8 mouse cellular contexts compared by ENCODE assay signal in the genomic region with DNA sequence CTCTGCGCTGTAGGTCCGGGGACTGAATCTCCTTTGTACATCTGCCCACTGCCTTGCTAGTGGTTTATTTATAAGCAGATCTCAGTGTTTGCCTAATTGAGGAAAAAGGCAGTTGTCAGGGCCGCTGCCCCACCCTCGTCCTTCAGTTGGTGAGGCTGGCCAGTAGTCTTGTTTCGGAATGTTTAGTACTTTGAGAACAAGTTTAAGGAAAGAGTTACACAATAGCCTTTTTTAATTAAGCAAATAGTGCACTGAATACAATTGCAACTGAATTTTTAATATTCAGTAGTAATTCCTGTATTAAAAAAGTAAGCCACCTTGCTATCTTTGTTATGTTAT. TPM values are rescaled to one million over a fixed set of nuclear protein-coding genes. Genes with fewer than 3 reads are reported as not detected.
A peak's percentile ranks its signal among the peaks of the same experiment; 100 is the strongest.
DNase-seq lines count a peak whose midpoint lies in the region; ATAC-seq and TF ChIP-seq lines count a peak whose summit lies in the region.

No protein-coding gene starts in this region.

- WGBS in lung, adult 2 months, result under 1% methylated on average over 5 of the region's 5 CpGs
- WGBS in limb, embryonic 15.5 days, result 2% methylated on average over 5 of the region's 5 CpGs
- WGBS in small intestine, adult 2 months, result 2% methylated on average over 5 of the region's 5 CpGs

- peak overlapping the region; percentile 71 for H3K9ac ChIP-seq in limb, embryonic 15.5 days

- ATAC-seq in limb, embryonic 15.5 days (ENCODE audit: insufficient number of reproducible peaks, low FRiP score, low TSS enrichment, low read depth), result no peak

- no peaks in the 10 kb centered on the region for H3K36me3 ChIP-seq in limb, embryonic 15.5 days
- no peaks in the 10 kb centered on the region for H3K36me3 ChIP-seq in small intestine, adult 2 months (ENCODE audit: control insufficient read depth, insufficient read depth, low read length)

- no peaks in the 10 kb centered on the region for H3K27me3 ChIP-seq in limb, embryonic 15.5 days
- no peaks in the 10 kb centered on the region for H3K27me3 ChIP-seq in small intestine, adult 2 months (ENCODE audit: control insufficient read depth, insufficient read depth, low read length)

- peak overlapping the region; percentile 67 for H3K4me3 ChIP-seq in lung, adult 2 months (replicated peaks; ENCODE audit: extremely low read depth, low read depth, low read length)
- peak overlapping the region; percentile 97 for H3K4me3 ChIP-seq in embryonic fibroblast, embryonic 13.5 days (ENCODE audit: insufficient read depth, low read length)
- H3K4me3 ChIP-seq in limb, embryonic 15.5 days, result peak overlapping the region; percentile 80
- H3K4me3 ChIP-seq in small intestine, adult 2 months (ENCODE audit: low read depth, low read length), result peak overlapping the region; percentile 88

- no peak for DNase-seq in lung, adult 2 months
- DNase-seq in lung, postnatal 10 days, result no peak
- DNase-seq in urinary bladder, adult 2 months (ENCODE audit: low spot score), result no peak
- no peak for DNase-seq in thymus, postnatal 36 days
- no peak for DNase-seq in kidney, postnatal 14 days

- TF ChIP-seq POLR2A in lung, adult 2 months (IDR thresholded peaks at IDR 0.05; ENCODE audit: borderline replicate concordance, extremely low read depth, low read depth, low read length), result no peak
- no peak for TF ChIP-seq POLR2A in embryonic fibroblast, embryonic 13.5 days (IDR thresholded peaks at IDR 0.05; ENCODE audit: low read depth, low read length)
- TF ChIP-seq POLR2A in small intestine, adult 2 months (IDR thresholded peaks at IDR 0.05; ENCODE audit: low read depth, low read length), result no peak; the same call in 1 of the 2 replicates

- H3K27ac ChIP-seq in embryonic fibroblast, embryonic 13.5 days (ENCODE audit: insufficient read depth, low read length), result no peak overlapping the region
- H3K27ac ChIP-seq in limb, embryonic 15.5 days, result peak overlapping the region; percentile 65
- H3K27ac ChIP-seq in small intestine, adult 2 months (ENCODE audit: insufficient read depth, low read depth, low read length), result peak overlapping the region; percentile 36

- H3K4me2 ChIP-seq in limb, embryonic 15.5 days, result peak overlapping the region; percentile 74

- H3K4me1 ChIP-seq in lung, adult 2 months (ENCODE audit: control insufficient read depth, insufficient read depth, low read length), result peaks cover 3% of the 10 kb centered on the region
- no peaks in the 10 kb centered on the region for H3K4me1 ChIP-seq in embryonic fibroblast, embryonic 13.5 days (ENCODE audit: control insufficient read depth, insufficient read depth, low read length)
- peaks cover 10% of the 10 kb centered on the region; the same call in 1 of the 2 replicates for H3K4me1 ChIP-seq in limb, embryonic 15.5 days
- H3K4me1 ChIP-seq in small intestine, adult 2 months (ENCODE audit: control insufficient read depth, insufficient read depth, insufficient read length, low read length), result peaks cover 6% of the 10 kb centered on the region

- no peaks in the 10 kb centered on the region for H3K9me3 ChIP-seq in limb, embryonic 15.5 days

- TF ChIP-seq CTCF in lung, adult 2 months (IDR thresholded peaks at IDR 0.05; ENCODE audit: insufficient read depth, low read length), result no peak
- TF ChIP-seq CTCF in embryonic fibroblast, embryonic 13.5 days (IDR thresholded peaks at IDR 0.05; ENCODE audit: borderline replicate concordance, insufficient read depth, low read length), result no peak
- no peak for TF ChIP-seq CTCF in small intestine, adult 2 months (IDR thresholded peaks at IDR 0.05; ENCODE audit: extremely low read depth, insufficient read length, insufficient replicate concordance, low read depth, low read length)

RNA-seq across cellular contexts. Expression of gene Fsd1l, which starts 0.7 kb away (rescaled TPM):
- 0.75 and 1.6 TPM in 2 replicates for polyA plus RNA-seq in lung, adult 2 months (2012; rRNA removed)
- 3.4 and 5.5 TPM in 2 replicates for polyA plus RNA-seq in embryonic fibroblast, embryonic 13.5 days (2011; ENCODE audit: insufficient read length, low read depth, missing spikeins)
- polyA plus RNA-seq in limb, embryonic 15.5 days (2015; fragmentation: Nextera tagmentation; extraction: Ambion mirVana), result 11.3 and 13.1 TPM in 2 replicates
- polyA plus RNA-seq in small intestine, adult 2 months (2012; rRNA removed), result 0.09 and 0.53 TPM in 2 replicates
- polyA plus RNA-seq in urinary bladder, adult 2 months (2012; rRNA removed), result 5.1 and 5.2 TPM in 2 replicates
